Mouse (Mus musculus): ENCODE measurements around the gene Txlna. TPM values are rescaled to one million over a fixed set of nuclear protein-coding genes. Genes with fewer than 3 reads are reported as not detected.

The Txlna gene
- 96.9 TPM for polyA plus RNA-seq (2017; shearing (Covaris generic))

GRCm38 (mm10) chr4:129640638-129641467 lies at the start of gene Txlna:
TSS of gene Txlna (minus strand) at chr4:129641065.

DNA sequence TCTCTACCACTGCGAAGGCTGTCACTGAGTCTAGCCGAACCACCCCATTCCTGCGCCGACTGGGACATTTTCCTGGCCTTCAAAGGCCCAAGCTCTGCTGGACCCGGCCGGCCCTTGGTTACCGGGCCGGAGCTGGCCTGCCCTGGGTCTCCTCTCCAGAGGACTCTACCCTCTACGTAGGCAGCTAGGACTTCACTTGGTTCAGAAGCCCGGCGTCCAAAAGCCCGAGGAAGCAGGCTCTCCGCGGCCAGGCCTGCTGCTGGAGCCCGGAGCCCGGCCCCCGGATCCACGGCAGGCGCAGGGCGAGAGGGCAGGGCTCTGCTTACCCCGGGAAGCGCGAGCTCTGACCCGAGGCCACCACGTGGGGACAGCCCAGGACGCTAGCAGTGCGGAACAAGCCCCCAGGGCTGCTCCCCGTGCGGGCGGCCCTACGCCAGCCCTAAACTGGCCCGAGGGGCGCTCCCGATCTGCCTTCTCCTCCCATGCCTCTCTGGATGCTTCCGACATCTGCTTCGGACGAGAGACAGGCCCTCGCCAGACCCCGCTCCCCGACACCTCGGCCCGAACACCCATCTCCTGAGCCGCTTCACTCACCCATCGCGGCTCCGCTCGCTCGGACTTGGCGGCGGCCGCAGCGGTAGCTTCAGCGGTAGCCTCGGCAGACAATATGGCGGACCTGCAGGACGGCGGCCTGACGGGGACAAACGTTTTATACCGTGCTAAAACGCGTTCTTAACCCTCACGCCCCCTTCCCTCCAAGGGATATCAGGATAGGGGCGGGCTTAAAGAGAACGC lies 31.4 kb upstream of the Txlna start, which contains the start of gene Kpna6:
Gene Kpna6 (minus strand): TSS at position 685 of the 795 bp plus-strand sequence.

GRCm38 (mm10) chr4:129623681-129624091 lies 17.2 kb downstream of the Txlna start, which contains the start of gene Ccdc28b:
TSS of gene Ccdc28b (minus strand) at chr4:129623947.

GRCm38 (mm10) chr4:129618786-129619691 lies 21.8 kb downstream of the Txlna start, which contains the start of gene Iqcc:
TSS of gene Iqcc (minus strand) at chr4:129619099.

DNA sequence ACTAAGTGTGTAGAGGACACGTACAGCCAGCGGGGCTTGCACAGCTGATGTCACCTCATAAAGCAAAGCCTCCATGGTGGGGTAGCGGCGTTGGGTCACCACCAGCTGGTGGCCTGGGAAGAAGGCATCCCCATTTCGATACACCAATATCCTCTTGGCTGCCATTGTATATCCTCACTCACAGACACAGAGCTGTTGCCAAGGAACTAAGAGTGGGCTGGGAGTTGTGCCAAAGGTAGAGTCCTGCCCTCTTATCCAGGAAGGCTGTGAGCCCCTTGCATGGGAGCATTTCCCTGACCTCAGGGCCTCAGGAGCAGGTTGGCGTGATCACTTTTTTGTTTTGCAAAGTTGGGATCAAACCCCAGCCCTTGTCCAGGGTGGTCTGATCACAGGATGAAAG lies 26.8 kb downstream of the Txlna start, which contains the start of gene Dcdc2b:
Gene Dcdc2b (minus strand): TSS at position 165 of the 400 bp plus-strand sequence.

GRCm38 (mm10) chr4:129600233-129601158 lies 40.4 kb downstream of the Txlna start, which contains the start of the genes Eif3i and Tmem234:
TSS of gene Eif3i (minus strand) at chr4:129600648.
TSS of gene Tmem234 (plus strand) at chr4:129600668.

DNA sequence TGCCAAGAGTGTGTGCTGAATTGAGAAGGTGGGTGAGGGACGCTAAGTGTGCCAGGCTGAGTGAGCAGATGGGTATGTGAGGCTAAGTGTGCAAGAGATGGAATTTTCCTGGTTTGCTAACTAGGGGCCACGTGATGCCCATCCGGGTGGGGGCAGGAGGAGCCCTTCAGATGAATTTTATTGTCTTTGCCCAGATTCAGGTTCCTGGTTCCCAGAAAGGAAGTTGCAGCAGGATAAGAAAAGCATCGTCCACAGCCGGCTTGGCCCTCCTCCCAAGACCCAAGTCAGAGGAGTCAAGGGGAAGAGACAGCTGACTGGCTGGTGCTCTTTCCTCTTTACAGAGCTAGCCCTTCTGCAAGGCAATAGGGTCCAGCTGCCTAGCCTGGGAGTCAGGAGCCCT lies 62.4 kb downstream of the Txlna start, which contains the start of gene Fam167b:
Gene Fam167b (minus strand): TSS at position 84 of the 400 bp plus-strand sequence.

Other genes starting within 250 kb of the Txlna start
- 0.20 TPM for gene Zbtb8b, start 200.2 kb downstream of the Txlna start, polyA plus RNA-seq (2017; shearing (Covaris generic))
- gene Bsdc1, start 179.5 kb downstream of the Txlna start, polyA plus RNA-seq (2017; shearing (Covaris generic)), result 45.1 TPM
- gene Tssk3, start 150.0 kb downstream of the Txlna start, polyA plus RNA-seq (2017; shearing (Covaris generic)), result not detected
- gene Fam229a, start 149.9 kb downstream of the Txlna start, polyA plus RNA-seq (2017; shearing (Covaris generic)), result not detected
- 13.5 TPM for gene Marcksl1, start 127.5 kb downstream of the Txlna start, polyA plus RNA-seq (2017; shearing (Covaris generic))
- gene Hdac1, start 98.4 kb downstream of the Txlna start, polyA plus RNA-seq (2017; shearing (Covaris generic)), result 379 TPM
- gene Lck, start 67.4 kb downstream of the Txlna start, polyA plus RNA-seq (2017; shearing (Covaris generic)), result 1,731 TPM
- 0.98 TPM for gene Fam167b, start 62.5 kb downstream of the Txlna start, polyA plus RNA-seq (2017; shearing (Covaris generic))
- gene Eif3i, start 40.4 kb downstream of the Txlna start, polyA plus RNA-seq (2017; shearing (Covaris generic)), result 188 TPM
- gene Tmem234, start 40.4 kb downstream of the Txlna start, polyA plus RNA-seq (2017; shearing (Covaris generic)), result 244 TPM
- gene Dcdc2b, start 26.8 kb downstream of the Txlna start, polyA plus RNA-seq (2017; shearing (Covaris generic)), result 9.3 TPM
- gene Iqcc, start 22.0 kb downstream of the Txlna start, polyA plus RNA-seq (2017; shearing (Covaris generic)), result 46.3 TPM
- 55.1 TPM for gene Ccdc28b, start 17.1 kb downstream of the Txlna start, polyA plus RNA-seq (2017; shearing (Covaris generic))
- gene Kpna6, start 31.7 kb upstream of the Txlna start, polyA plus RNA-seq (2017; shearing (Covaris generic)), result 25.8 TPM
- gene Tmem39b, start 55.8 kb upstream of the Txlna start, polyA plus RNA-seq (2017; shearing (Covaris generic)), result 24.0 TPM
- 49.4 TPM for gene Khdrbs1, start 101.2 kb upstream of the Txlna start, polyA plus RNA-seq (2017; shearing (Covaris generic))
- 290 TPM for gene Ptp4a2, start 170.2 kb upstream of the Txlna start, polyA plus RNA-seq (2017; shearing (Covaris generic))

Data from inflammation-experienced regulatory T-cells, adult 16 weeks (primary cell).